Mouse (Mus musculus): ENCODE measurements around the gene Acss1. TPM values are rescaled to one million over a fixed set of nuclear protein-coding genes. Genes with fewer than 3 reads are reported as not detected.

Acss1 gene
- polyA plus RNA-seq, 1 experiment from 2014 or later = 19.8 TPM

GRCm38 (mm10) chr2:150624926-150625325, 43.4 kb downstream of the Acss1 start:
- no peak overlapping the region for H3K27ac ChIP-seq (replicated peaks)
- H3K9me3 ChIP-seq = no peaks in the 10 kb centered on the region
- H3K27me3 ChIP-seq = no peaks in the 10 kb centered on the region
- H3K9ac ChIP-seq = no peak overlapping the region
- H3K36me3 ChIP-seq = peaks cover 3% of the 10 kb centered on the region; the same call in 1 of the 2 replicates
- no peak for ATAC-seq (ENCODE audit: low FRiP score, low read depth)
- H3K4me1 ChIP-seq (replicated peaks) = no peaks in the 10 kb centered on the region
- no peak overlapping the region for H3K4me3 ChIP-seq
- WGBS = 95% methylated on average over 8 of the region's 8 CpGs
- H3K4me2 ChIP-seq = no peak overlapping the region

GRCm38 (mm10) chr2:150623957-150624356, 44.3 kb downstream of the Acss1 start:
- Histone ChIP-seq H3K4me3 (no peak overlapping the region), H3K27ac (replicated peaks) (no peak overlapping the region), H3K36me3 (peaks cover 3% of the 10 kb centered on the region; the same call in 1 of the 2 replicates), H3K4me2 (no peak overlapping the region), H3K9me3 (no peaks in the 10 kb centered on the region), H3K27me3 (no peaks in the 10 kb centered on the region), H3K4me1 (replicated peaks) (no peaks in the 10 kb centered on the region), H3K9ac (no peak overlapping the region)
- ATAC-seq (ENCODE audit: low FRiP score, low read depth) = no peak
- 94% methylated on average over 3 of the region's 3 CpGs for WGBS

- no peak overlapping the region for H3K4me2 ChIP-seq
- H3K27me3 ChIP-seq = no peaks in the 10 kb centered on the region
- WGBS = 77% methylated on average over 3 of the region's 3 CpGs
- H3K36me3 ChIP-seq = peaks cover 3% of the 10 kb centered on the region; the same call in 1 of the 2 replicates
- no peak overlapping the region for H3K9ac ChIP-seq
- no peaks in the 10 kb centered on the region for H3K9me3 ChIP-seq
- ATAC-seq (ENCODE audit: low FRiP score, low read depth) = no peak
- no peak overlapping the region for H3K4me3 ChIP-seq
- H3K27ac ChIP-seq (replicated peaks) = no peak overlapping the region
- no peaks in the 10 kb centered on the region for H3K4me1 ChIP-seq (replicated peaks)
Measured at GRCm38 (mm10) chr2:150621698-150622097, 46.6 kb downstream of the Acss1 start.

- Histone ChIP-seq H3K9me3 (no peaks in the 10 kb centered on the region), H3K4me2 (no peak overlapping the region), H3K4me1 (replicated peaks) (peaks cover 17% of the 10 kb centered on the region), H3K4me3 (no peak overlapping the region), H3K27ac (replicated peaks) (no peak overlapping the region), H3K36me3 (no peaks in the 10 kb centered on the region), H3K9ac (no peak overlapping the region), H3K27me3 (no peaks in the 10 kb centered on the region)
- ATAC-seq (ENCODE audit: low FRiP score, low read depth) = no peak
- WGBS = 80% methylated on average over 3 of the region's 3 CpGs
Measured at GRCm38 (mm10) chr2:150610097-150610496, 58.2 kb downstream of the Acss1 start.

GRCm38 (mm10) chr2:150608872-150609560, 59.3 kb downstream of the Acss1 start:
- Histone ChIP-seq H3K27me3 (no peaks in the 10 kb centered on the region), H3K9ac (peak overlapping the region; percentile 84), H3K4me2 (peak overlapping the region; percentile 68), H3K9me3 (no peaks in the 10 kb centered on the region), H3K4me1 (replicated peaks) (peaks cover 17% of the 10 kb centered on the region), H3K27ac (replicated peaks) (peak overlapping the region; percentile 68), H3K4me3 (peak overlapping the region; percentile 85), H3K36me3 (no peaks in the 10 kb centered on the region)
- peak; percentile 49 for ATAC-seq (ENCODE audit: low FRiP score, low read depth)
- under 1% methylated on average over 10 of the region's 10 CpGs for WGBS

- peak within 1 kb of the TSS; percentile 68 for H3K4me2 ChIP-seq
- no peaks in the 10 kb centered on the region for H3K27me3 ChIP-seq
- peak; percentile 98 for ATAC-seq (ENCODE audit: low FRiP score, low read depth)
- peaks cover 17% of the 10 kb centered on the region for H3K4me1 ChIP-seq (replicated peaks)
- H3K36me3 ChIP-seq = no peaks in the 10 kb centered on the region
- H3K4me3 ChIP-seq = peak within 1 kb of the TSS; percentile 85
- peak within 1 kb of the TSS; percentile 84 for H3K9ac ChIP-seq
- peak within 1 kb of the TSS; percentile 68 for H3K27ac ChIP-seq (replicated peaks)
- H3K9me3 ChIP-seq = no peaks in the 10 kb centered on the region
- under 1% methylated on average over 42 of the region's 42 CpGs for WGBS
Measured at GRCm38 (mm10) chr2:150608087-150608799, 60.1 kb downstream of the Acss1 start, which contains the start of gene Apmap. Gene Apmap, minus strand, starts transcription at chr2:150608567.

GRCm38 (mm10) chr2:150607086-150607485, 61.2 kb downstream of the Acss1 start:
- H3K4me3 ChIP-seq = peak overlapping the region; percentile 85
- H3K4me2 ChIP-seq = peak overlapping the region; percentile 68
- H3K36me3 ChIP-seq = no peaks in the 10 kb centered on the region
- H3K27me3 ChIP-seq = no peaks in the 10 kb centered on the region
- 0 out of 2 replicates have a peak overlapping the region, but pooled peaks have one; percentile 22 for H3K9ac ChIP-seq
- H3K9me3 ChIP-seq = no peaks in the 10 kb centered on the region
- H3K4me1 ChIP-seq (replicated peaks) = peaks cover 17% of the 10 kb centered on the region
- WGBS = 83% methylated on average over 1 of the region's 1 CpGs
- H3K27ac ChIP-seq (replicated peaks) = no peak overlapping the region
- no peak for ATAC-seq (ENCODE audit: low FRiP score, low read depth)

- Histone ChIP-seq H3K27me3 (no peaks in the 10 kb centered on the region), H3K27ac (replicated peaks) (no peak overlapping the region), H3K9ac (no peak overlapping the region), H3K4me3 (no peak overlapping the region), H3K4me1 (replicated peaks) (peaks cover 17% of the 10 kb centered on the region), H3K4me2 (no peak overlapping the region), H3K36me3 (no peaks in the 10 kb centered on the region), H3K9me3 (no peaks in the 10 kb centered on the region)
- ATAC-seq (ENCODE audit: low FRiP score, low read depth) = no peak
- WGBS = 85% methylated on average over 2 of the region's 2 CpGs
Measured at GRCm38 (mm10) chr2:150604802-150605201, 63.5 kb downstream of the Acss1 start.

GRCm38 (mm10) chr2:150602166-150602565, 66.1 kb downstream of the Acss1 start:
- Histone ChIP-seq H3K27ac (replicated peaks) (no peak overlapping the region), H3K4me3 (no peak overlapping the region), H3K4me1 (replicated peaks) (peaks cover 3% of the 10 kb centered on the region), H3K9me3 (no peaks in the 10 kb centered on the region), H3K36me3 (peaks cover 3% of the 10 kb centered on the region; the same call in 1 of the 2 replicates), H3K4me2 (no peak overlapping the region), H3K27me3 (no peaks in the 10 kb centered on the region), H3K9ac (no peak overlapping the region)
- WGBS = 87% methylated on average over 2 of the region's 2 CpGs
- ATAC-seq (ENCODE audit: low FRiP score, low read depth) = no peak

- H3K9me3 ChIP-seq = no peaks in the 10 kb centered on the region
- no peak overlapping the region for H3K4me3 ChIP-seq
- 96% methylated on average over 2 of the region's 2 CpGs for WGBS
- no peak for ATAC-seq (ENCODE audit: low FRiP score, low read depth)
- no peaks in the 10 kb centered on the region for H3K4me1 ChIP-seq (replicated peaks)
- no peaks in the 10 kb centered on the region for H3K27me3 ChIP-seq
- H3K27ac ChIP-seq (replicated peaks) = no peak overlapping the region
- no peak overlapping the region for H3K9ac ChIP-seq
- H3K4me2 ChIP-seq = no peak overlapping the region
- peaks cover 5% of the 10 kb centered on the region; the same call in 1 of the 2 replicates for H3K36me3 ChIP-seq
Measured at GRCm38 (mm10) chr2:150600263-150600662, 68.0 kb downstream of the Acss1 start.

GRCm38 (mm10) chr2:150595411-150596190, 72.7 kb downstream of the Acss1 start:
- Histone ChIP-seq H3K27ac (replicated peaks) (no peak overlapping the region), H3K36me3 (peaks cover 18% of the 10 kb centered on the region), H3K9me3 (no peaks in the 10 kb centered on the region), H3K4me1 (replicated peaks) (no peaks in the 10 kb centered on the region), H3K27me3 (no peaks in the 10 kb centered on the region), H3K4me2 (no peak overlapping the region), H3K9ac (no peak overlapping the region), H3K4me3 (no peak overlapping the region)
- 96% methylated on average over 3 of the region's 3 CpGs for WGBS
- no peak for ATAC-seq (ENCODE audit: low FRiP score, low read depth)

- H3K9me3 ChIP-seq = no peaks in the 10 kb centered on the region
- ATAC-seq (ENCODE audit: low FRiP score, low read depth) = no peak
- H3K4me1 ChIP-seq (replicated peaks) = no peaks in the 10 kb centered on the region
- H3K4me3 ChIP-seq = no peak overlapping the region
- peaks cover 50% of the 10 kb centered on the region for H3K36me3 ChIP-seq
- H3K27ac ChIP-seq (replicated peaks) = no peak overlapping the region
- H3K4me2 ChIP-seq = no peak overlapping the region
- WGBS = 72% methylated on average over 11 of the region's 11 CpGs
- no peak overlapping the region for H3K9ac ChIP-seq
- no peaks in the 10 kb centered on the region for H3K27me3 ChIP-seq
Measured at GRCm38 (mm10) chr2:150589076-150589475, 79.2 kb downstream of the Acss1 start.

All from hindbrain, embryonic 15.5 days (tissue).